Mouse (Mus musculus) forebrain, embryonic 16.5 days (tissue): Measurements from ENCODE around the gene Slamf6. TPM values are rescaled to one million over a fixed set of nuclear protein-coding genes. Genes with fewer than 3 reads are reported as not detected.

Experiments used
- ATAC-seq: fragments of 200-750 bp; cut with Nextera tagmentation; 2 replicates; pipeline ENCODE4 v1.8.0; 2017; ENCODE audit warnings: mild to moderate bottlenecking, moderate library complexity
- H3K27ac ChIP-seq: fragments of 300-500 bp; sonication (generic); 2 replicates; pipeline ENCODE4 v1.5.1; 2014; ENCODE audit warnings: low read length, control low read depth
- H3K27me3 ChIP-seq: fragments of 300-500 bp; sonication (generic); replicated peaks from 2 replicates; pipeline ENCODE4 v1.6.1; 2014; ENCODE audit warnings: low read length; ENCODE audit not compliant: control insufficient read depth, insufficient read depth
- H3K36me3 ChIP-seq: fragments of 300-500 bp; sonication (generic); 2 replicates; pipeline ENCODE4 v1.6.1; 2014; ENCODE audit not compliant: control insufficient read depth, insufficient read depth
- H3K4me1 ChIP-seq: fragments of 300-500 bp; sonication (generic); replicated peaks from 2 replicates; pipeline ENCODE4 v1.6.1; 2014; ENCODE audit warnings: low read length; ENCODE audit not compliant: control insufficient read depth, insufficient read depth
- H3K4me2 ChIP-seq: fragments of 300-500 bp; sonication (generic); 2 replicates; pipeline ENCODE4 v1.6.1; 2014; ENCODE audit warnings: mild to moderate bottlenecking, low read length, control low read depth
- H3K4me3 ChIP-seq: fragments of 300-500 bp; sonication (generic); replicated peaks from 2 replicates; pipeline ENCODE4 v1.5.1; 2014; ENCODE audit warnings: mild to moderate bottlenecking, low read length, control low read depth
- H3K9ac ChIP-seq: fragments of 300-500 bp; sonication (generic); replicated peaks from 2 replicates; pipeline ENCODE4 v1.6.1; 2014; ENCODE audit warnings: low read depth, low read length, control low read depth
- H3K9me3 ChIP-seq: fragments of 300-500 bp; sonication (generic); 2 replicates; pipeline ENCODE4 v1.6.1; 2016; ENCODE audit warnings: low read length; ENCODE audit not compliant: control insufficient read depth
- WGBS: fragments of 180-500 bp; shearing (Covaris S2); extraction: QIAGEN DNeasy Blood & Tissue Kit; methylation state at CpG from one replicate; pipeline ENCODE4 v1.1.7; 2014; 5-methylcytosine and 5-hydroxymethylcytosine counted together
- polyA plus RNA-seq: library from polyadenylated mRNA; unstranded; fragments of >200 nt; fragmentation: Nextera tagmentation; extraction: Ambion mirVana; gene quantifications from 2 replicates; pipeline ENCODE4 v1.2.1, GENCODE M21; 2015

The Slamf6 gene
- polyA plus RNA-seq, 1 experiment from 2014 or later, result not detected

DNA sequence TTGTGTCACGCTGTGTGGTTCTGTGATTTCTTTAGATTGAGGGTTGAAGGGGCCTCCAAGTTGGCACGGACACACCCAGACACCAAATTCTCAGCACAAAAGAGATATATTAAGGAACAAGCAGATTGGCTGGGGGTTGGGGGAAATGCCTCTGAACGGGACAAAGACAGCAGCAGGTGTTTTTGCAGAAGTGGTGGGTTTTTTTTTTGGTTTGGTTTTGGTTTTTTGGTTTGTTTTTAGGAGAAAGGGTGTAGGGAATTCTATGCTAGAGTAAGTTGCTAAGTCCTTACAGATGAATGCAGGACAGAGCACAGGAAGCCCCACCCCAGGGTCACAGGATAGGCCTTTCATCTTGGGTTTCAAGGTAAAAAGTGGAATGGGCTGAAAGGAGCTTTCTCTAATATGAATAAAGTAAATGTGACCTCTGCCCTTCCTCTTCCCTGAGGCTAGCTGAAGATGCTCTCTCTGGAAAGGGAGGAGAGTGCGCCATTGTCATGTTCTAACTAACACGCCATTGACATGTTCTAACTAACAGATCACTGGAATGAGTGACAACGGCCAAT is 31.7 kb downstream of the Slamf6 start:
- 77% methylated on average over 6 of the region's 6 CpGs for WGBS
- H3K27me3 ChIP-seq, result no peaks in the 10 kb centered on the region

GRCm38 (mm10) chr1:171955071-171955470 is 37.8 kb downstream of the Slamf6 start:
- no peaks in the 10 kb centered on the region for H3K4me1 ChIP-seq
- no peaks in the 10 kb centered on the region for H3K27me3 ChIP-seq
- no peak for ATAC-seq
- no peak overlapping the region for H3K4me2 ChIP-seq
- H3K27ac ChIP-seq, result no peak overlapping the region
- no peak overlapping the region for H3K4me3 ChIP-seq
- no peaks in the 10 kb centered on the region for H3K9me3 ChIP-seq
- WGBS, result 79% methylated on average over 6 of the region's 6 CpGs
- no peak overlapping the region for H3K9ac ChIP-seq
- no peaks in the 10 kb centered on the region for H3K36me3 ChIP-seq

More for the DNA sequence above, 31.7 kb downstream of the Slamf6 start:
- Histone ChIP-seq H3K4me3 (no peak overlapping the region), H3K27ac (no peak overlapping the region), H3K9me3 (no peaks in the 10 kb centered on the region), H3K4me2 (no peak overlapping the region), H3K36me3 (no peaks in the 10 kb centered on the region), H3K9ac (no peak overlapping the region), H3K4me1 (no peaks in the 10 kb centered on the region)
- no peak for ATAC-seq

- no peak overlapping the region for H3K27ac ChIP-seq
- ATAC-seq, result no peak
- H3K4me2 ChIP-seq, result no peak overlapping the region
- H3K4me3 ChIP-seq, result no peak overlapping the region
- H3K4me1 ChIP-seq, result no peaks in the 10 kb centered on the region
- WGBS, result 93% methylated on average over 2 of the region's 2 CpGs
- H3K36me3 ChIP-seq, result no peaks in the 10 kb centered on the region
- no peak overlapping the region for H3K9ac ChIP-seq
- no peaks in the 10 kb centered on the region for H3K27me3 ChIP-seq
- no peaks in the 10 kb centered on the region for H3K9me3 ChIP-seq
Measured at GRCm38 (mm10) chr1:171957411-171957810, 40.1 kb downstream of the Slamf6 start.

- no peaks in the 10 kb centered on the region for H3K4me1 ChIP-seq
- no peaks in the 10 kb centered on the region for H3K36me3 ChIP-seq
- no peak overlapping the region for H3K4me2 ChIP-seq
- no peak overlapping the region for H3K27ac ChIP-seq
- WGBS, result 88% methylated on average over 5 of the region's 5 CpGs
- no peaks in the 10 kb centered on the region for H3K9me3 ChIP-seq
- H3K27me3 ChIP-seq, result no peaks in the 10 kb centered on the region
- H3K9ac ChIP-seq, result no peak overlapping the region
- no peak for ATAC-seq
- H3K4me3 ChIP-seq, result no peak overlapping the region
Measured at GRCm38 (mm10) chr1:171960726-171961125, 43.4 kb downstream of the Slamf6 start.

GRCm38 (mm10) chr1:171961704-171962103 is 44.4 kb downstream of the Slamf6 start:
- Histone ChIP-seq H3K4me3 (no peak overlapping the region), H3K4me2 (no peak overlapping the region), H3K9ac (no peak overlapping the region), H3K27ac (no peak overlapping the region), H3K4me1 (no peaks in the 10 kb centered on the region), H3K9me3 (no peaks in the 10 kb centered on the region), H3K36me3 (no peaks in the 10 kb centered on the region), H3K27me3 (no peaks in the 10 kb centered on the region)
- no peak for ATAC-seq
- 95% methylated on average over 6 of the region's 6 CpGs for WGBS

DNA sequence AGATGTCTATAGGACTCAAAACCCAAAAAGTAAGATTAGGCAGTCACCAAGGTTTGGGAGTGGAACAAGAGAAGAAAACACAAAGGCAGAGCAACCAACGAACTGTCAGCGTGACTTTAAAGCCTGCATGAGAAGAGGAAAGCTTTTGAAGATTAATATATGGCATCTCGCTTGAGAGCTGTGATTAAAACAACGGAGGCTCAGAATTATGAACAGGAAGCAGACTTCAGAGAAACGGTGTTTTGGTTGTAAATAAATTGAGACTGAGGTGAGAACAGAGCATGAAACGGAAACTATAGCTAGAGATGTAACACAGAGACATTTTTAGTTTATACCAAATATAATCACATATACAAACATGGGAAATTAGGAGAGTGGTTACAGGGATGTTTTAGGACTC is 46.3 kb downstream of the Slamf6 start:
- no peak overlapping the region for H3K4me2 ChIP-seq
- no peaks in the 10 kb centered on the region for H3K27me3 ChIP-seq
- no peak overlapping the region for H3K9ac ChIP-seq
- H3K4me3 ChIP-seq, result no peak overlapping the region
- no peak for ATAC-seq
- H3K4me1 ChIP-seq, result no peaks in the 10 kb centered on the region
- 82% methylated on average over 6 of the region's 6 CpGs for WGBS
- H3K9me3 ChIP-seq, result no peaks in the 10 kb centered on the region
- no peak overlapping the region for H3K27ac ChIP-seq
- no peaks in the 10 kb centered on the region for H3K36me3 ChIP-seq

- Histone ChIP-seq H3K36me3 (no peaks in the 10 kb centered on the region), H3K4me3 (no peak overlapping the region), H3K27ac (no peak overlapping the region), H3K4me1 (0 out of 2 replicates have a peak, but pooled peaks cover 4% of the 10 kb centered on the region), H3K4me2 (no peak overlapping the region), H3K9me3 (no peaks in the 10 kb centered on the region), H3K27me3 (no peaks in the 10 kb centered on the region), H3K9ac (no peak overlapping the region)
- no peak for ATAC-seq
- 90% methylated on average over 6 of the region's 6 CpGs for WGBS
Measured at GRCm38 (mm10) chr1:171966054-171966790, 48.9 kb downstream of the Slamf6 start.

GRCm38 (mm10) chr1:171969221-171969620 is 51.9 kb downstream of the Slamf6 start:
- Histone ChIP-seq H3K9me3 (no peaks in the 10 kb centered on the region), H3K9ac (no peak overlapping the region), H3K4me1 (0 out of 2 replicates have a peak, but pooled peaks cover 5% of the 10 kb centered on the region), H3K4me2 (no peak overlapping the region), H3K27ac (no peak overlapping the region), H3K4me3 (no peak overlapping the region), H3K36me3 (no peaks in the 10 kb centered on the region), H3K27me3 (no peaks in the 10 kb centered on the region)
- no peak for ATAC-seq
- WGBS, result 94% methylated on average over 6 of the region's 6 CpGs

- H3K9ac ChIP-seq, result no peak overlapping the region
- no peaks in the 10 kb centered on the region for H3K27me3 ChIP-seq
- no peak overlapping the region for H3K27ac ChIP-seq
- 0 out of 2 replicates have a peak, but pooled peaks cover 5% of the 10 kb centered on the region for H3K4me1 ChIP-seq
- H3K36me3 ChIP-seq, result no peaks in the 10 kb centered on the region
- H3K4me2 ChIP-seq, result no peak overlapping the region
- no peak overlapping the region for H3K4me3 ChIP-seq
- peak; percentile 40; the same call in 1 of the 2 replicates for ATAC-seq
- no peaks in the 10 kb centered on the region; the same call in 1 of the 2 replicates for H3K9me3 ChIP-seq
- WGBS, result 31% methylated on average over 10 of the region's 10 CpGs
Measured at GRCm38 (mm10) chr1:171970854-171971586, 53.7 kb downstream of the Slamf6 start.
